7 mouse cellular contexts compared by ENCODE assay signal in the genomic region with DNA sequence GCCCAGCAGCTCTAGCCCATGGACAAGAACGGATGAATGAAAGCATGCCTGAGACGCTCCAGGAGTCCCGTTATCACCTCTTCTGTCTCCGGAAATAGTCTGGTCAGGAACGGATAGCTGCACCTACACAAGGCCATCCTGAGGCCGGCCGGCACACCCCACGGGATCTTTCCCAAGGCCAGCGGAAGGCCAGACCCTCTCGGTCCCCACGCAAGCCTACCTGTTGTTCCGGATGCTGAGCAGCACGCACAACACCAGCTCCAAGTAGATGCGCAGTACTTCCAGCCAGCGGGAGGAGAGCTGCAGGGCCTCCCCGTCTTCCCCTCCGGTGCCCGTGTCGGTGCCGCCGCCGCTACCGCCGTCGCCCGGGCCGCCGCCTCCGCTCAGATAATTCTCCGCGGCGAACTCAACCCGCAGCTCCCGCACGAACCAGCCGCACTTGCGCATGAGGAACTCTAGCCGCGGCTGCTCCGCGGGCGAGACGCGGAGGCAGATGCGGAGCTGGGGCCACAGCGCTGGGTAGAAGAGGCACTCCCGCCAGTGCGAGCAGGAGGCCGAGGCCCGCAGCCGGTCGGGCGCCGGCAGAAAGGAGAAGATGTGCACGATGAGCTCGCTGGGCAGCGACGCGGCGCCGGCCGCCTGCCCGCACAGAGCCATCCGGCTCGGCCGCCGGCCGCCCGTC. TPM values are rescaled to one million over a fixed set of nuclear protein-coding genes. Genes with fewer than 3 reads are reported as not detected.
DNase-seq lines count a peak whose midpoint lies in the region; ATAC-seq and TF ChIP-seq lines count a peak whose summit lies in the region.

No protein-coding gene starts in this region.

- ATAC-seq in forebrain, embryonic 12.5 days (ENCODE audit: low FRiP score), result peak; percentile 3; the same call in 1 of the 2 replicates

- DNase-seq in MEL (ENCODE audit: low read depth, low spot score), result peak; percentile 63
- DNase-seq in hindbrain, embryonic 10.5 days (ENCODE audit: low spot score), result no peak
- DNase-seq in left cerebral cortex, adult 8-10 months (ENCODE audit: low spot score in 2 of 2), result peak; percentile 43 to 44
- peak; percentile 70 for DNase-seq in right cerebral cortex, postnatal 25 days

- no peak for TF ChIP-seq POLR2A in MEL (IDR thresholded peaks at IDR 0.05; ENCODE audit: control insufficient read depth in 1 of 2, insufficient read depth in 1 of 2, low read depth in 1 of 2, low read length in 2 of 2, poor library complexity in 1 of 2)
- no peak for TF ChIP-seq POLR2A in bone marrow, adult 2 months (IDR thresholded peaks at IDR 0.05; ENCODE audit: borderline replicate concordance, control insufficient read depth, low read depth, low read length)

- peaks cover 12 to 13% of the 10 kb centered on the region in 2 experiments for H3K4me1 ChIP-seq in MEL (ENCODE audit: control insufficient read depth in 1 of 2, insufficient read depth in 2 of 2, low read length in 2 of 2)
- peaks cover 4% of the 10 kb centered on the region; the same call in 1 of the 2 replicates for H3K4me1 ChIP-seq in bone marrow, adult 2 months (ENCODE audit: control insufficient read depth, insufficient read depth, low read length)
- peaks cover 26% of the 10 kb centered on the region for H3K4me1 ChIP-seq in forebrain, embryonic 12.5 days
- peaks cover 21% of the 10 kb centered on the region for H3K4me1 ChIP-seq in hindbrain, embryonic 10.5 days (replicated peaks)

- H3K4me2 ChIP-seq in forebrain, embryonic 12.5 days, result peak overlapping the region; percentile 85

- WGBS in bone marrow, adult 2 months, result under 1% methylated on average over 69 of the region's 69 CpGs
- under 1% methylated on average over 68 of the region's 69 CpGs for WGBS in forebrain, embryonic 12.5 days
- WGBS in hindbrain, embryonic 10.5 days, result under 1% methylated on average over 69 of the region's 69 CpGs
- under 1% methylated on average over 68 of the region's 69 CpGs for WGBS in macrophage (ENCODE audit: missing documents)

- H3K36me3 ChIP-seq in MEL (ENCODE audit: control insufficient read depth in 1 of 2, insufficient read depth in 2 of 2, low read length in 2 of 2) (peaks cover 0 to 29% of the 10 kb centered on the region in 2 experiments; a peak in 2 of 4 replicates), macrophage (ENCODE audit: inconsistent target) (no peaks in the 10 kb centered on the region)
- H3K36me3 ChIP-seq in forebrain, embryonic 12.5 days (replicated peaks), result no peaks in the 10 kb centered on the region
- H3K36me3 ChIP-seq in hindbrain, embryonic 10.5 days, result no peaks in the 10 kb centered on the region

- H3K27me3 ChIP-seq in MEL (ENCODE audit: control insufficient read depth in 1 of 2, insufficient read depth in 2 of 2, low read length in 2 of 2), result no peaks in the 10 kb centered on the region
- no peaks in the 10 kb centered on the region for H3K27me3 ChIP-seq in forebrain, embryonic 12.5 days
- H3K27me3 ChIP-seq in hindbrain, embryonic 10.5 days (ENCODE audit: insufficient read depth, poor library complexity, severe bottlenecking), result no peaks in the 10 kb centered on the region

- H3K9me3 ChIP-seq in MEL (replicated peaks; ENCODE audit: insufficient read depth, low read length), result no peaks in the 10 kb centered on the region
- no peaks in the 10 kb centered on the region for H3K9me3 ChIP-seq in forebrain, embryonic 12.5 days
- no peaks in the 10 kb centered on the region for H3K9me3 ChIP-seq in hindbrain, embryonic 10.5 days

- H3K27ac ChIP-seq in MEL (ENCODE audit: control insufficient read depth, low read depth, low read length), result peak overlapping the region; percentile 1
- H3K27ac ChIP-seq in bone marrow, adult 2 months (ENCODE audit: control insufficient read depth, insufficient read depth, low read depth, low read length, poor library complexity), result peak overlapping the region; percentile 98
- H3K27ac ChIP-seq in forebrain, embryonic 12.5 days, result peak overlapping the region; percentile 94
- H3K27ac ChIP-seq in hindbrain, embryonic 10.5 days, result peak overlapping the region; percentile 98
- peak overlapping the region; percentile 87 for H3K27ac ChIP-seq in macrophage

- H3K4me3 ChIP-seq in MEL (ENCODE audit: control insufficient read depth in 1 of 2, insufficient read depth in 1 of 2, low read depth in 2 of 2, low read length in 2 of 2), result peak overlapping the region; percentile 64 to 99
- H3K4me3 ChIP-seq in bone marrow, adult 2 months (replicated peaks; ENCODE audit: control insufficient read depth, low read depth, low read length), result peak overlapping the region; percentile 91
- peak overlapping the region; percentile 95 for H3K4me3 ChIP-seq in forebrain, embryonic 12.5 days (replicated peaks)
- peak overlapping the region; percentile 80 for H3K4me3 ChIP-seq in hindbrain, embryonic 10.5 days
- H3K4me3 ChIP-seq in macrophage (ENCODE audit: inconsistent target), result peak overlapping the region; percentile 92

- TF ChIP-seq CTCF in MEL (IDR thresholded peaks at IDR 0.05 in 2 of 3, conservative IDR thresholded peaks at IDR 0.05 in 1 of 3; ENCODE audit: control insufficient read depth in 1 of 3, insufficient read depth in 1 of 3, low read depth in 2 of 3, low read length in 3 of 3, poor library complexity in 1 of 3, severe bottlenecking in 1 of 3), result no peak
- no peak for TF ChIP-seq CTCF in bone marrow, adult 2 months (IDR thresholded peaks at IDR 0.05; ENCODE audit: control insufficient read depth, insufficient read depth, low read length)

- peak overlapping the region; percentile 88 for H3K9ac ChIP-seq in MEL (ENCODE audit: control insufficient read depth, low read depth, low read length, poor library complexity, severe bottlenecking)
- H3K9ac ChIP-seq in forebrain, embryonic 12.5 days, result peak overlapping the region; percentile 93

- no peak for TF ChIP-seq EP300 in MEL (IDR thresholded peaks at IDR 0.05; ENCODE audit: low read depth in 1 of 2, low read length in 2 of 2)

- H3K79me2 ChIP-seq in MEL (ENCODE audit: control insufficient read depth, insufficient read depth, low read length, poor library complexity), result peaks cover 28% of the 10 kb centered on the region
- H3K79me2 ChIP-seq in macrophage (ENCODE audit: inconsistent target), result peaks cover 51% of the 10 kb centered on the region

- TF ChIP-seq RAD21 in MEL (IDR thresholded peaks at IDR 0.05; ENCODE audit: low read depth, low read length), result no peak

TF ChIP-seq in MEL, 35 proteins besides CTCF, POLR2A, EP300 and RAD21 (continues in another document):
- TF ChIP-seq SIN3A (IDR thresholded peaks at IDR 0.05; ENCODE audit: low read length) (peak; percentile 66; the same call in 1 of the 2 replicates), KAT2A (conservative IDR thresholded peaks at IDR 0.05; ENCODE audit: low read depth, low read length) (no peak), UBTF (IDR thresholded peaks at IDR 0.05; ENCODE audit: borderline replicate concordance, insufficient read depth, low read depth, low read length) (0 out of 2 replicates have a peak, but pooled peaks have one; percentile 68), MXI1 (IDR thresholded peaks at IDR 0.05; ENCODE audit: low read depth, low read length) (0 out of 2 replicates have a peak, but pooled peaks have one; percentile 63), ZKSCAN1 (IDR thresholded peaks at IDR 0.05; ENCODE audit: low read depth, low read length) (no peak), ZNF384 (IDR thresholded peaks at IDR 0.05; ENCODE audit: low read depth, low read length) (no peak), POLR2AphosphoS2 (IDR thresholded peaks at IDR 0.05; ENCODE audit: low read length) (no peak), GABPA (IDR thresholded peaks at IDR 0.05; ENCODE audit: low read depth, low read length) (no peak), POLR2AphosphoS5 (IDR thresholded peaks at IDR 0.05; ENCODE audit: borderline replicate concordance, low read depth, low read length) (no peak), MAFK (IDR thresholded peaks at IDR 0.05; ENCODE audit: borderline replicate concordance, low read depth, low read length) (no peak), TBP (IDR thresholded peaks at IDR 0.05; ENCODE audit: low read depth, low read length) (no peak), CHD1 (IDR thresholded peaks at IDR 0.05; ENCODE audit: low read depth, low read length) (no peak), MYC (IDR thresholded peaks at IDR 0.05; ENCODE audit: low read depth, low read length) (0 out of 2 replicates have a peak, but pooled peaks have one; percentile 28), NRF1 (IDR thresholded peaks at IDR 0.05; ENCODE audit: insufficient read depth, low read depth, low read length, poor library complexity, severe bottlenecking) (peak; percentile 40; the same call in 1 of the 2 replicates), USF1 (IDR thresholded peaks at IDR 0.05; ENCODE audit: low read depth, low read length) (peak; percentile 5; the same call in 1 of the 2 replicates), E2F4 (IDR thresholded peaks at IDR 0.05; ENCODE audit: borderline replicate concordance, low read depth, low read length) (no peak), TAL1 (IDR thresholded peaks at IDR 0.05; ENCODE audit: low read length) (no peak), GATA1 (IDR thresholded peaks at IDR 0.05; ENCODE audit: low read depth, low read length) (no peak), JUND (IDR thresholded peaks at IDR 0.05; ENCODE audit: low read depth, low read length) (no peak), ELF1 (IDR thresholded peaks at IDR 0.05; ENCODE audit: low read depth, low read length) (no peak), NELFE (IDR thresholded peaks at IDR 0.05; ENCODE audit: low read depth, low read length) (0 out of 2 replicates have a peak, but pooled peaks have one; percentile 27), HCFC1 (IDR thresholded peaks at IDR 0.05; ENCODE audit: low read depth, low read length) (no peak), CHD2 (IDR thresholded peaks at IDR 0.05; ENCODE audit: low read length) (no peak), MAZ (IDR thresholded peaks at IDR 0.05; ENCODE audit: low read depth, low read length) (no peak)

RNA-seq across cellular contexts. Expression of a gene that starts 0.7 kb away (rescaled TPM):
- 35.3 and 40.0 TPM in 2 replicates for total RNA-seq in MEL (2012; rRNA removed)
- 10 to 100 TPM in 1 of 2 experiments, not detected in 1; 20.8 TPM for polyA plus RNA-seq in MEL (2012; ENCODE audit: insufficient read depth in 1 of 2, insufficient read length in 2 of 2, low read depth in 1 of 2, low replicate concordance in 2 of 2, missing spikeins in 1 of 2)
- 12.0 and 31.7 TPM in 2 replicates for polyA plus RNA-seq in bone marrow, adult 2 months (2011; ENCODE audit: insufficient read depth, insufficient read length, low replicate concordance, missing spikeins)
- 9.1 and 10.0 TPM in 2 replicates for polyA plus RNA-seq in forebrain, embryonic 12.5 days (2016; fragmentation: Nextera tagmentation; extraction: Ambion mirVana)
- polyA plus RNA-seq in hindbrain, embryonic 10.5 days (2016; fragmentation: Nextera tagmentation; extraction: Ambion mirVana), result 5.8 and 6.4 TPM in 2 replicates
- total RNA-seq in left cerebral cortex, adult 8-10 months (2022), result 10 to 100 TPM; 61.8 to 74.9 (median 63.7) TPM
- total RNA-seq in macrophage (2018; cell fraction: chromatin; rRNA removed), result 10 to 100 TPM in 16 of 26 experiments, 1 to 10 TPM in 10; 3.1 to 25.9 (median 13.3) TPM
- total RNA-seq in macrophage (2018; cell fraction: cytosol; rRNA removed), result 10 to 100 TPM; 19.7 to 30.7 (median 25.9) TPM
- 10 to 100 TPM in 25 of 26 experiments, 1 to 10 TPM in 1; 8.5 to 41.5 (median 25.1) TPM for total RNA-seq in macrophage (2018; cell fraction: nucleus; rRNA removed)
- 20.6 to 26.1 TPM (median 23.0 TPM) in 3 replicates for polyA plus RNA-seq in macrophage (2018)

Comparison
In these comparisons a context has a peak if more than half of its experiments do, and no peak if none do; other contexts are left out.
1. H3K27ac ChIP-seq: peak in every context shown above with its lines; median percentile 98 in bone marrow, adult 2 months; 98 in hindbrain, embryonic 10.5 days; 94 in forebrain, embryonic 12.5 days; 87 in macrophage; 1 in MEL.